Mouse (Mus musculus) intestine, embryonic 16.5 days (tissue): Measurements from ENCODE around the gene Mettl17. TPM values are rescaled to one million over a fixed set of nuclear protein-coding genes. Genes with fewer than 3 reads are reported as not detected.

Source experiments
- ATAC-seq: fragments of 200-750 bp; cut with Nextera tagmentation; 2 replicates; pipeline ENCODE4 v1.8.0; 2017; ENCODE audit warnings: moderate TSS enrichment, moderate library complexity
- H3K27ac ChIP-seq: fragments of 300-500 bp; sonication (generic); 2 replicates; pipeline ENCODE4 v1.5.1; 2014; ENCODE audit warnings: mild to moderate bottlenecking, low read length
- H3K27me3 ChIP-seq: fragments of 300-500 bp; sonication (generic); replicated peaks from 2 replicates; pipeline ENCODE4 v1.6.1; 2014; ENCODE audit warnings: low read length, control low read depth, mixed read lengths; ENCODE audit not compliant: control insufficient read depth, insufficient read depth
- H3K36me3 ChIP-seq: fragments of 300-500 bp; sonication (generic); 2 replicates; pipeline ENCODE4 v1.6.1; 2014; ENCODE audit warnings: low read length, control low read depth; ENCODE audit not compliant: control insufficient read depth, insufficient read depth
- H3K4me1 ChIP-seq: fragments of 300-500 bp; sonication (generic); 2 replicates; pipeline ENCODE4 v1.6.1; 2014; ENCODE audit warnings: low read length, control low read depth, mixed read lengths; ENCODE audit not compliant: control insufficient read depth, insufficient read depth
- H3K4me2 ChIP-seq: fragments of 300-500 bp; sonication (generic); 2 replicates; pipeline ENCODE4 v1.6.1; 2014; ENCODE audit warnings: low read depth, low read length, control low read depth
- H3K4me3 ChIP-seq: fragments of 300-500 bp; sonication (generic); 2 replicates; pipeline ENCODE4 v1.5.1; 2014; ENCODE audit warnings: mild to moderate bottlenecking, low read length
- H3K9ac ChIP-seq: fragments of 300-500 bp; sonication (generic); 2 replicates; pipeline ENCODE4 v1.6.1; 2014; ENCODE audit warnings: low read depth, low read length
- H3K9me3 ChIP-seq: fragments of 300-500 bp; sonication (generic); 2 replicates; pipeline ENCODE4 v1.6.1; 2016; ENCODE audit warnings: low read length, control low read depth; ENCODE audit not compliant: control insufficient read depth
- WGBS: fragments of 180-500 bp; shearing (Covaris S2); extraction: QIAGEN DNeasy Blood & Tissue Kit; methylation state at CpG from one replicate; pipeline ENCODE4 v1.1.7; 2014; 5-methylcytosine and 5-hydroxymethylcytosine counted together
- polyA plus RNA-seq: library from polyadenylated mRNA; unstranded; fragments of >200 nt; fragmentation: Nextera tagmentation; extraction: Ambion mirVana; gene quantifications from 2 replicates; pipeline ENCODE4 v1.2.1, GENCODE M21; 2015

Gene Mettl17
- polyA plus RNA-seq, 1 experiment from 2014 or later: 50.3 TPM

DNA sequence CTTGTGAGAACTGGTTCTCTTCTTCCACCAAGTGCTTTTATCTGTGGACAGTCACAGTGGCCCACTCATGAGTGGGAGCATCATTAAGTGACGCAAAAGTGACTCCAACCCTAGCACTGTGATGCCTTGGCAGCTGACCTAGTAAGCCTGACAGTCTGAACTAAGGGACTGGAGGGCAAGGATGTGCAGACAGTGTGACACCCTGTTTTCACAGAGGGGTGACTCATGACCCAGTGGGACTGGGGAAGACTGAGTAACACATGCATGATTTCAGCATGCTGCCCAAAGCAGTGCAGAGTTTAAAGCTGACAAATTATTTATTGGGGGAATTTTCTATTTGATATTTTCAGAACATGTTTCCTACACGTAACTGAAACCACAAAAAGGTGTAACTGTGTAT, 13.9 kb upstream of the Mettl17 start:
- no peak overlapping the region for H3K27ac ChIP-seq
- 77% methylated on average over 2 of the region's 2 CpGs for WGBS
- H3K36me3 ChIP-seq: no peaks in the 10 kb centered on the region
- H3K9ac ChIP-seq: no peak overlapping the region
- H3K4me1 ChIP-seq: no peaks in the 10 kb centered on the region
- no peaks in the 10 kb centered on the region for H3K9me3 ChIP-seq
- ATAC-seq: no peak
- no peaks in the 10 kb centered on the region for H3K27me3 ChIP-seq
- no peak overlapping the region for H3K4me2 ChIP-seq
- no peak overlapping the region for H3K4me3 ChIP-seq

DNA sequence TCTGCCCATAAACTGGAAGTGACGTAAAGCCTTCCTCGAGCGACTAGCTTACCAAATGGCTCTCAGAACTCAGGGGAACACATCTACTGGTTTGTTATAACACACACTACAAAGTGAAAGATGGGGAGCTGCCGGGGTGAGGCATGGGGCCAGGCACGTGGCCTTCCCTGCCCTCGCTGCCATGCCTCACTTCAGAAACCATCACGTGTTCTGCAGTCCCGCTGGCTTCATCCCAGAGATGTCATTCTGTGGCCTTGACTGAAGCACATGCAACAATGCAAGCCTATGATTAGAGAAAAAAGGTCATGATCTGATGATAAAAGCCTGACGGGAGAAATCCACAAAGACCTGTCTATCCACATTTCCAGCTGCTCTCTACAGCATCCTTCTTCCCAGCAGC, 12.9 kb upstream of the Mettl17 start:
- Histone ChIP-seq H3K9ac (no peak overlapping the region), H3K27me3 (no peaks in the 10 kb centered on the region), H3K27ac (no peak overlapping the region), H3K36me3 (no peaks in the 10 kb centered on the region), H3K9me3 (no peaks in the 10 kb centered on the region), H3K4me2 (no peak overlapping the region), H3K4me3 (no peak overlapping the region), H3K4me1 (no peaks in the 10 kb centered on the region)
- ATAC-seq: no peak
- WGBS: 75% methylated on average over 9 of the region's 9 CpGs

DNA sequence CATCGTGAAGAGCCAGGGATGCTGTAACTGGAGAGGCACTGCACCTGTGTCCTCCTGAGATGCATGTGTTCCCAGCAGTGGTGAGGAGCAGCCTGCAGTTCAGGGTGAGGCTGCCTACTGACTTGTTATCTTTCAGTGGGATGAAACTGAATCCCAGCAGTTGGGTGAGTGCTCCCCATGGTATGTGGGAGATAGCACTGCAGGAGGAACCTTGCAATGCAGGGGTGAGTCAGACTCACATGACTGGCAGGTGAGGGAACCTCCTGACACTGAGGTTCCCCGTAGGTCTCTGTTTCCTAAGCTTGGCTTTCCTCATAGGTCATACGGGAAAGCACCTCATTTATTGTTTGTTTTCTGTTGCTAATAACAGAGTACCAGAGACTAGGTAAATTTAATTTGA, 7.1 kb upstream of the Mettl17 start:
- 57% methylated on average over 3 of the region's 3 CpGs for WGBS
- peak; percentile 65 for ATAC-seq

DNA sequence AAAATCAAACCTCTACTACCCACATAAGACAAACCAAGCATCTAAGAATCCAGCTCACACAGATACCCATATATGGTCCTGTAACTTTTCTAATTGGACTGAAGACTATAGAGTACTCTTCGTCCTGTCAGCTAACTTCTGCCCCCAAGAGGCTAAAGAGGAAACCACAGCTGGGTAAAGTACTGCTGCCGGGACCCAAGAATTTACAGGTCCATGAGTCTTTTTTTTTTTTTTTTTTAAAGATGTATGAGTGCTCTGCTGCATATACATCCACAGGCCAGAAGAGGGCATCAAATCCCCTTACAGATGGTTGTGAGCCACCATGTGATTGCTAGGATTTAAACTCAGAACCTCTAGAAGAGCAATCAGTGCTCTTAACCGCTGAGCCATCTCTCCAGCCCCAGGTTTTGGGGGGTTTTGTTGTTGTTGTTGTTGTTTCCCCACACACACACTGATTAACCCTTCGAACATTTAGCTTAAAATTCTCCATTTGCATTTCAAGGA, 1.1 kb upstream of the Mettl17 start:
- ATAC-seq: peak; percentile 33
- Histone ChIP-seq H3K9me3 (no peaks in the 10 kb centered on the region), H3K27me3 (no peaks in the 10 kb centered on the region), H3K36me3 (peaks cover 11% of the 10 kb centered on the region), H3K27ac (peak overlapping the region; percentile 62; the same call in 1 of the 2 replicates), H3K4me3 (peak overlapping the region; percentile 71), H3K4me2 (peak overlapping the region; percentile 56), H3K4me1 (peaks cover 8% of the 10 kb centered on the region; the same call in 1 of the 2 replicates), H3K9ac (no peak overlapping the region; the same call in 1 of the 2 replicates)
- WGBS: under 1% methylated on average over 4 of the region's 4 CpGs

More for the DNA sequence above, 7.1 kb upstream of the Mettl17 start:
- Histone ChIP-seq H3K27me3 (no peaks in the 10 kb centered on the region), H3K4me1 (no peaks in the 10 kb centered on the region), H3K4me2 (no peak overlapping the region), H3K9me3 (no peaks in the 10 kb centered on the region), H3K27ac (no peak overlapping the region), H3K4me3 (no peak overlapping the region), H3K9ac (no peak overlapping the region), H3K36me3 (no peaks in the 10 kb centered on the region)

DNA sequence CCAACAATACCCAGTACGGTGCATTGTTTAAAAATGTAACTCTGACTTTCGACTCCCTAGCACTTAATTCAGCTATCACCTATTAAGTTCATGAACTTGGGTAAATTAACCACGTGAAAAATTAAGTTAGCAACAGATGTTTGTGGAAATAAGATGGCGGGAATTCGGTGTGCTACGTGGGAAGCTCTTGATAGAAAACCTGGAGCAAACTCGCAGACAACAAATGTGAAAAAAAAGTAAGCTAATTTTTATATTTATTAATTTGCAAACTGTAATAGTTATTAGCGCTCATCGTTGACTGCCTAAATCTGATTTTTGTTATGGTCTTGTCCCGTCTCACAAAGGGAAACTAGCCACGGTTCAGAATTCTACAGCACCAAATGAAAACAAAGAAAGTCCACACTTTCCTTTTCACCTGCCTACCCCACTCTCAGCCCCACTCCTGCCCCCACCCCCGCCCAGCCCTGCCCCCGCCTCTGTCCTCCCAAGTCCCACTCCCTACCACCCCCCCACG, 554 bp upstream of the Mettl17 start:
- WGBS: 1% methylated on average over 14 of the region's 14 CpGs
- Histone ChIP-seq H3K36me3 (peaks cover 11% of the 10 kb centered on the region), H3K4me2 (peak overlapping the region; percentile 56), H3K9me3 (no peaks in the 10 kb centered on the region), H3K27me3 (no peaks in the 10 kb centered on the region), H3K4me3 (peak overlapping the region; percentile 71), H3K4me1 (peaks cover 8% of the 10 kb centered on the region; the same call in 1 of the 2 replicates), H3K9ac (peak overlapping the region; percentile 77), H3K27ac (peak overlapping the region; percentile 62)
- peak; percentile 55 for ATAC-seq

DNA sequence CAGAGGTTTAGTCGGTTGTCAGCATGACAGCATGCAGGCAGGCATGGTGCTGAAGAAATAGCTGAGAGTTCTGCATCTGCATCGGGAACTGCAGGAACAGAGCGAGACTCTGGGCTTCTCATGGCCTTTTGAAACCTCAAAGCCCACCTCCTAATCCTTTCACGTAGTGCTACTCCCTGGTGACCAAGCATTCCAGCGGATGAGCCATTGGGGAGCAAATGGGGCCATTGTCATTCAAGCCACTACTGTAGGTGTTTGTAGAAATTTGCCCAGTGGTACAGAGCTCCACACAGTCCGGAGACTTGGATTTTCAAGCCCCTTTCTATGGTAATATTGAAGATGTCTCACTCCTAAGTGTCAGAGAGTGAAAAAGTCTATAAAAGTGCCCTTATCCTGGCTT, 1.4 kb downstream of the Mettl17 start:
- Histone ChIP-seq H3K9me3 (no peaks in the 10 kb centered on the region), H3K4me3 (peak overlapping the region; percentile 71), H3K4me2 (peak overlapping the region; percentile 65), H3K36me3 (peaks cover 25% of the 10 kb centered on the region), H3K9ac (no peak overlapping the region), H3K4me1 (peaks cover 8% of the 10 kb centered on the region; the same call in 1 of the 2 replicates), H3K27me3 (no peaks in the 10 kb centered on the region), H3K27ac (no peak overlapping the region)
- no peak for ATAC-seq
- 64% methylated on average over 6 of the region's 6 CpGs for WGBS

DNA sequence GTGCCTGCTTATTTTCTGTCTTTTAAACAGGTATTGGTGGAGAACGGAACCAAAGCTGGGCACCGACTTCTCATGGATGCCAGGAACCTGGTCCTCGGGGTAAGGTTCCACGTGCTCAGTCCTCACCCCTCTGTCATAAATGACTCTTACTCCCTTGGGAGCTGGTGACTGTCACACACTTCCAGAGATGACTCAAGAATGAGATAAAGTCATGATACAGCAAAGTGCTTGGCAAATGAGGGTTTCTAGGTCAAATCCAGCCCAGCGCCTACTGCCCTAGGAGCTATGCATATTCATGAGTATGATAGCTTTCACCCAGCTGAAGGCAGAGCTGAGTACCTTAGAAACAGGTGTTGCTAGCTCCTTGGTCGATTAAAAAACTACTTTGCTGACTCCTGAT, 5.2 kb downstream of the Mettl17 start:
- Histone ChIP-seq H3K4me2 (no peak overlapping the region), H3K9ac (no peak overlapping the region), H3K4me1 (peaks cover 8% of the 10 kb centered on the region; the same call in 1 of the 2 replicates), H3K4me3 (no peak overlapping the region), H3K36me3 (peaks cover 33% of the 10 kb centered on the region), H3K27ac (no peak overlapping the region), H3K9me3 (no peaks in the 10 kb centered on the region), H3K27me3 (no peaks in the 10 kb centered on the region)
- no peak for ATAC-seq
- WGBS: 93% methylated on average over 6 of the region's 6 CpGs

DNA sequence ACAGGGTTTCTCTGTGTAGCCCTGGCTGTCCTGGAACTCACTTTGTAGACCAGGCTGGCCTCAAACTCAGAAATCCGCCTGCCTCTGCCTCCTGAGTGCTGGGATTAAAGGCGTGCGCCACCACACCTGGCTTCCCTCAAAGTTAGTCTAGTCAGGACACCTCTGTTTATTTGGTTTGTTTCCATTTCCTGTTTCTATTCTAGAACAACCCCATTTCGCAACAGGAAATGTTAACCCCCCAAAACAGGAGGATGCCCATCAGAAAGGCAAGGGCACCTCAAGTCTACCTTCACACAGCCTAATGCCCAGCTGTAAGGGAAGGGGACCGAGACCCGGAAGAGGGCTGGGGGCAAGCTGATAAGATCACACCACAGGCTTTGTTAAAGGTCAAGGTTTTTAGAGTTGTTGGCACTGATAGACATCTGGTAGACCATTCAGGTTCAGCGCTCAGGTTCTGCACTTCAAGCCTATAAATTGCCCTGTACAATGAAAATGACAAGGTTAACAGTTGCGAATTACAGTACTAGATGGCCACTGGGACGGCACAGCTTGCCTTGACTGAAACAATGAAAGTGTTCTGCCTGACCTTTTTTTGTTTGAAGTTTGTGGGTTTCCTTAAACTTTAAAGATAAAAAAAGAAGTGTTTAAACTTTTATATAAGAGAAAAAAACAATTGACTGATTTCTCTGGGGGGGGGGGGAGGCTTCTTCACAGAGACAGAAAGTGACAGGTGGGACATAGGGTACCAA, 7.7 kb downstream of the Mettl17 start, which contains the start of gene Slc39a2:
TSS of gene Slc39a2 (plus strand) at position 699 of the 749 bp plus-strand sequence.
- 92% methylated on average over 9 of the region's 9 CpGs for whole genome bisulfite sequencing
- Histone ChIP-seq H3K36me3 (peaks cover 27% of the 10 kb centered on the region), H3K27ac (no peak within 1 kb of the TSS)

DNA sequence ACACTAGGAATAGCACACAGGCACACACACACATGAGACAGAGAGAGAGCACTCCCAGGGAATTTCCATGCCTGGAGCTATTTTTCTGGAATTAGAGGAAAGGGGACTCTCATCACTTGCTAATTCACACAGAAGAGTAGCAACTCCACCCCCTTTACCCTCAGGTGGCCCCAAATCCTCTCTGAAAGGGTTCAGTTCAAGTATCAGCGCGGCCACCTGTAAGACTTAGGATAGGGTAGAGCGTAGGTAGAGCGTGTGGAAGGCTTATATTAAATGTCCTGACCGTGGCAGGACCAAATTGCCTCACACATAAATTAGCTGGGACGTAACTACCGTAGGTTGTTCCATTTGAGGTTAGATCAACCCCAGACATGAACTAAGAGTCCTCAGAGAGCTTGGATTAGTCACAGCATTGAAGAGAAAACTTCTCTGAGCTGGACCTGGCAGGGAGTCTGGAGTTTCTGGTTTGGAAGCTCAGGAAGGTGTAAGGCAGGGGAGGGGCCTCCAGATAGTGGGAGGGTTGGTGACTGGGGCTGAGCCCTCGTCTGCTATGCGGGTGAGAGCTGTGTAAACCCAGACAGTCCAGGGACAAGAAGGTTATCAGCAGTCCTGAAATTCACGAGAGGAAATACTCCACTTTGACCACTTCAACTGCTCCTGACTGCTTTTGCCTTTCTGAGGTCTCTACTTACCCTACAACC, 8.6 kb downstream of the Mettl17 start:
- no peak overlapping the region for H3K4me2 ChIP-seq
- ATAC-seq: peak; percentile 51; the same call in 1 of the 2 replicates
- WGBS: 35% methylated on average over 10 of the region's 10 CpGs
- no peaks in the 10 kb centered on the region for H3K27me3 ChIP-seq
- H3K27ac ChIP-seq: no peak overlapping the region
- H3K4me3 ChIP-seq: no peak overlapping the region
- H3K4me1 ChIP-seq: peaks cover 7% of the 10 kb centered on the region; the same call in 1 of the 2 replicates
- H3K36me3 ChIP-seq: peaks cover 22% of the 10 kb centered on the region
- H3K9me3 ChIP-seq: no peaks in the 10 kb centered on the region
- no peak overlapping the region for H3K9ac ChIP-seq

More for the DNA sequence above, 7.7 kb downstream of the Mettl17 start, which contains the start of gene Slc39a2:
- Histone ChIP-seq H3K4me1 (peaks cover 7% of the 10 kb centered on the region; the same call in 1 of the 2 replicates), H3K27me3 (no peaks in the 10 kb centered on the region), H3K4me3 (no peak within 1 kb of the TSS), H3K9me3 (no peaks in the 10 kb centered on the region), H3K4me2 (no peak within 1 kb of the TSS), H3K9ac (no peak within 1 kb of the TSS)
- ATAC-seq: no peak
